Mouse (Mus musculus): Measurements from ENCODE around the gene Tmem189. TPM values are rescaled to one million over a fixed set of nuclear protein-coding genes. Genes with fewer than 3 reads are reported as not detected.

Gene Tmem189
- polyA plus RNA-seq, 1 experiment from 2014 or later, result 43.3 TPM

- Histone ChIP-seq H3K4me2 (no peak overlapping the region), H3K27me3 (ENCODE audit: insufficient read depth, low read length) (no peaks in the 10 kb centered on the region), H3K27ac (ENCODE audit: low read depth) (no peak overlapping the region), H3K9me3 (ENCODE audit: low read depth, low read length) (no peaks in the 10 kb centered on the region), H3K4me1 (ENCODE audit: insufficient read depth) (peaks cover 4% of the 10 kb centered on the region; the same call in 1 of the 2 replicates), H3K4me3 (ENCODE audit: low read depth, low read length) (no peak overlapping the region), H3K36me3 (ENCODE audit: insufficient read depth) (no peaks in the 10 kb centered on the region), H3K9ac (no peak overlapping the region)
- WGBS, result 77% methylated on average over 11 of the region's 11 CpGs
- no peak for TF ChIP-seq CTCF (IDR thresholded peaks at IDR 0.05; ENCODE audit: low read depth)
- ATAC-seq (ENCODE audit: insufficient read depth) (no peak), DNase-seq (no peak)
Measured at GRCm38 (mm10) chr2:167723589-167724206, 34.1 kb upstream of the Tmem189 start.

- no peak overlapping the region for H3K4me2 ChIP-seq
- ATAC-seq (ENCODE audit: insufficient read depth) (no peak), DNase-seq (no peak)
- peaks cover 4% of the 10 kb centered on the region; the same call in 1 of the 2 replicates for H3K4me1 ChIP-seq (ENCODE audit: insufficient read depth)
- no peak overlapping the region for H3K27ac ChIP-seq (ENCODE audit: low read depth)
- H3K4me3 ChIP-seq (ENCODE audit: low read depth, low read length), result no peak overlapping the region
- 61% methylated on average over 6 of the region's 6 CpGs for WGBS
- H3K27me3 ChIP-seq (ENCODE audit: insufficient read depth, low read length), result no peaks in the 10 kb centered on the region
- H3K9me3 ChIP-seq (ENCODE audit: low read depth, low read length), result no peaks in the 10 kb centered on the region
- no peak overlapping the region for H3K9ac ChIP-seq
- H3K36me3 ChIP-seq (ENCODE audit: insufficient read depth), result no peaks in the 10 kb centered on the region
- no peak for TF ChIP-seq CTCF (IDR thresholded peaks at IDR 0.05; ENCODE audit: low read depth)
Measured at GRCm38 (mm10) chr2:167722538-167722937, 32.9 kb upstream of the Tmem189 start.

- Histone ChIP-seq H3K9ac (no peak overlapping the region), H3K4me3 (ENCODE audit: low read depth, low read length) (no peak overlapping the region), H3K27ac (ENCODE audit: low read depth) (no peak overlapping the region), H3K4me1 (ENCODE audit: insufficient read depth) (no peaks in the 10 kb centered on the region), H3K4me2 (no peak overlapping the region), H3K36me3 (ENCODE audit: insufficient read depth) (no peaks in the 10 kb centered on the region), H3K27me3 (ENCODE audit: insufficient read depth, low read length) (no peaks in the 10 kb centered on the region), H3K9me3 (ENCODE audit: low read depth, low read length) (no peaks in the 10 kb centered on the region)
- 62% methylated on average over 11 of the region's 11 CpGs for whole genome bisulfite sequencing
- ATAC-seq (ENCODE audit: insufficient read depth), result no peak
- TF ChIP-seq CTCF (IDR thresholded peaks at IDR 0.05; ENCODE audit: low read depth), result no peak
- DNase-seq, result no peak
Measured at GRCm38 (mm10) chr2:167721159-167721882, 31.7 kb upstream of the Tmem189 start.

- no peaks in the 10 kb centered on the region for H3K36me3 ChIP-seq (ENCODE audit: insufficient read depth)
- H3K9me3 ChIP-seq (ENCODE audit: low read depth, low read length), result no peaks in the 10 kb centered on the region
- H3K4me2 ChIP-seq, result no peak overlapping the region
- DNase-seq (no peak), ATAC-seq (ENCODE audit: insufficient read depth) (no peak)
- H3K27ac ChIP-seq (ENCODE audit: low read depth), result no peak overlapping the region
- 74% methylated on average over 4 of the region's 4 CpGs for WGBS
- no peaks in the 10 kb centered on the region for H3K4me1 ChIP-seq (ENCODE audit: insufficient read depth)
- H3K27me3 ChIP-seq (ENCODE audit: insufficient read depth, low read length), result no peaks in the 10 kb centered on the region
- no peak overlapping the region for H3K4me3 ChIP-seq (ENCODE audit: low read depth, low read length)
- TF ChIP-seq CTCF (IDR thresholded peaks at IDR 0.05; ENCODE audit: low read depth), result no peak
- no peak overlapping the region for H3K9ac ChIP-seq
Measured at GRCm38 (mm10) chr2:167719520-167719919, 29.9 kb upstream of the Tmem189 start.

- no peaks in the 10 kb centered on the region for H3K9me3 ChIP-seq (ENCODE audit: low read depth, low read length)
- no peaks in the 10 kb centered on the region for H3K4me1 ChIP-seq (ENCODE audit: insufficient read depth)
- 41% methylated on average over 1 of the region's 1 CpGs for WGBS
- no peak overlapping the region for H3K4me2 ChIP-seq
- no peaks in the 10 kb centered on the region for H3K27me3 ChIP-seq (ENCODE audit: insufficient read depth, low read length)
- no peak for TF ChIP-seq CTCF (IDR thresholded peaks at IDR 0.05; ENCODE audit: low read depth)
- H3K36me3 ChIP-seq (ENCODE audit: insufficient read depth), result no peaks in the 10 kb centered on the region
- H3K27ac ChIP-seq (ENCODE audit: low read depth), result no peak overlapping the region
- no peak overlapping the region for H3K9ac ChIP-seq
- no peak overlapping the region for H3K4me3 ChIP-seq (ENCODE audit: low read depth, low read length)
- ATAC-seq (ENCODE audit: insufficient read depth) (no peak), DNase-seq (no peak)
Measured at GRCm38 (mm10) chr2:167717208-167717607, 27.6 kb upstream of the Tmem189 start.

- no peaks in the 10 kb centered on the region for H3K4me1 ChIP-seq (ENCODE audit: insufficient read depth)
- no peak overlapping the region for H3K4me3 ChIP-seq (ENCODE audit: low read depth, low read length)
- no peaks in the 10 kb centered on the region for H3K27me3 ChIP-seq (ENCODE audit: insufficient read depth, low read length)
- no peak overlapping the region for H3K9ac ChIP-seq
- no peak for DNase-seq
- no peaks in the 10 kb centered on the region for H3K36me3 ChIP-seq (ENCODE audit: insufficient read depth)
- H3K27ac ChIP-seq (ENCODE audit: low read depth), result no peak overlapping the region
- WGBS, result 62% methylated on average over 6 of the region's 6 CpGs
- H3K9me3 ChIP-seq (ENCODE audit: low read depth, low read length), result no peaks in the 10 kb centered on the region
- TF ChIP-seq CTCF (IDR thresholded peaks at IDR 0.05; ENCODE audit: low read depth), result no peak
- no peak for ATAC-seq (ENCODE audit: insufficient read depth)
- H3K4me2 ChIP-seq, result no peak overlapping the region
Measured at GRCm38 (mm10) chr2:167715008-167715407, 25.4 kb upstream of the Tmem189 start.

GRCm38 (mm10) chr2:167714298-167714697, 24.7 kb upstream of the Tmem189 start:
- H3K9ac ChIP-seq, result no peak overlapping the region
- H3K36me3 ChIP-seq (ENCODE audit: insufficient read depth), result no peaks in the 10 kb centered on the region
- no peak for DNase-seq
- H3K4me3 ChIP-seq (ENCODE audit: low read depth, low read length), result no peak overlapping the region
- H3K9me3 ChIP-seq (ENCODE audit: low read depth, low read length), result no peaks in the 10 kb centered on the region
- H3K4me1 ChIP-seq (ENCODE audit: insufficient read depth), result no peaks in the 10 kb centered on the region
- TF ChIP-seq CTCF (IDR thresholded peaks at IDR 0.05; ENCODE audit: low read depth), result no peak
- H3K27me3 ChIP-seq (ENCODE audit: insufficient read depth, low read length), result no peaks in the 10 kb centered on the region
- no peak overlapping the region for H3K27ac ChIP-seq (ENCODE audit: low read depth)
- 89% methylated on average over 6 of the region's 6 CpGs for WGBS
- H3K4me2 ChIP-seq, result no peak overlapping the region
- ATAC-seq (ENCODE audit: insufficient read depth), result no peak
